ENCODE assay signal across 17 mouse cellular contexts in the genomic region with DNA sequence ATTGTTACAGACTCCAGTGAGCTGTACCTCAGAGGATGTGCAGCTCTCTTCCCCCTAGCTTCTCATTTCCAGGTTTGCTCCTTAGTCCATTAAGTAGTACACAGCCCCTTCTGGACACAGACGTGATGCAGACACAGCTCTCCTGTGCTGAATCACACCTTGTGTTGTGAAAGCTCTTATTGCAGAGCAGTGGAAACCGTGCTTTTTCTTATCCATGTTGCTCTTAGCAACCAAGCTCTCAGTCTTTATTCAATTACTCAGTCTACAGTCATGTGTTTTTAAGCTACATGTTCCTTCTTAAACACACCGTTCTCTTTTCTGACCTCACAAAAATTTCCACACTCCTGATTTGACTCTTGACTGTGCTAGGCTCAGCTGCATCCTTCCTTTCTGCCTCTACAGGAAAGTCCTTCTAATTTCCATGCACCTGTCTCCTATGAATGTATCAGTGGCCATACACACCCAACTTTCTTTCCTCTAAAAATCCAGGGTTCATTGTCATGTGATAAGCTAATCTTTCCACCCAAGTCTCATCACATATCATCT.
"Had no signal": no experiment of that assay in that cellular context is flagged by ENCODE, and none has a peak within 500 bp of the region (broad histone marks: within the 10 kb centered on the region; RNA-seq: fewer than 3 reads in every experiment).

No protein-coding gene starts in this region.

- DNase-seq: kidney, adult 9 months; kidney, postnatal 25 days; layer of hippocampus, adult 9-11 months; liver; lung, adult 18-20 months; right cerebral cortex, postnatal 4 days; thymus, postnatal 25 days had no signal

- H3K9ac ChIP-seq: limb, embryonic 13.5 days; liver, embryonic 12.5 days; liver, embryonic 15.5 days; midbrain, embryonic 12.5 days had no signal

- H3K4me3 ChIP-seq: layer of hippocampus, adult 2 months; limb, embryonic 10.5 days; limb, embryonic 13.5 days; liver, embryonic 12.5 days; liver, embryonic 15.5 days; midbrain, embryonic 12.5 days had no signal

- H3K9me3 ChIP-seq: limb, embryonic 10.5 days; limb, embryonic 13.5 days; liver, embryonic 12.5 days; liver, embryonic 15.5 days; midbrain, embryonic 12.5 days had no signal

- H3K4me2 ChIP-seq: limb, embryonic 13.5 days; liver, embryonic 12.5 days; liver, embryonic 15.5 days; midbrain, embryonic 12.5 days had no signal

- ATAC-seq: liver, embryonic 12.5 days; midbrain, embryonic 16.5 days had no signal

- H3K27me3 ChIP-seq: limb, embryonic 13.5 days; liver, embryonic 12.5 days; liver, embryonic 15.5 days; midbrain, embryonic 12.5 days had no signal

- H3K27ac ChIP-seq: kidney, postnatal 0 days; layer of hippocampus, adult 2 months; limb, embryonic 10.5 days; limb, embryonic 13.5 days; liver, embryonic 12.5 days; liver, embryonic 15.5 days; macrophage; midbrain, embryonic 12.5 days; stomach, postnatal 0 days had no signal

- H3K4me1 ChIP-seq: limb, embryonic 10.5 days; limb, embryonic 13.5 days; liver, embryonic 12.5 days; liver, embryonic 15.5 days; midbrain, embryonic 12.5 days had no signal

- H3K36me3 ChIP-seq: limb, embryonic 10.5 days; limb, embryonic 13.5 days; liver, embryonic 12.5 days; liver, embryonic 15.5 days; midbrain, embryonic 12.5 days had no signal
